Comparison of ENCODE assay signal across 12 mouse cellular contexts in the genomic region with DNA sequence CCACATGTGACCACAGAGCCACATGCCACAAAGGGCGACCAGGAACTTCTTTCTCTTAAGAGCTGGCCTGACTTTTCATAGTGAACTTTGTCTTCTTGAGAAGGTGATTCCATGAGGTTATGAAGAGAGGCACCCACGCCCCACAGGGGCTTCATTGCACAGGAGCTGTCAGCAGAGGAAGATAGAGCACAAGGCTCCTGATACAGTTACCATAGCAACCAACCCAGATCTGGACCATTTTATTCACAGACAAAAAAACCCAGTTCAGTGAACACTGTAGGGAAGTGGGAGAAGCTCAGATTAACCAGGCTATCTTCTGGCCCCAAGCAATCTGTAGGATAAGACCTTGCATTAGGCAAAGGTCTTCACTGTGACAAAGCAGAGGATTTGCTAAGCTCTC.
A peak's percentile ranks its signal among the peaks of the same experiment; 100 is the strongest.
DNase-seq lines count a peak whose midpoint lies in the region; ATAC-seq lines count a peak whose summit lies in the region.
"Had no signal": no experiment of that assay in that cellular context is flagged by ENCODE, and none has a peak within 500 bp of the region (broad histone marks: within the 10 kb centered on the region; RNA-seq: fewer than 3 reads in every experiment).

No protein-coding gene starts in this region.

- peak; percentile 83 for ATAC-seq in frontal cortex, adult (ENCODE audit: low TSS enrichment)
- ATAC-seq: intestine, embryonic 15.5 days had no signal

- no peak for DNase-seq in frontal cortex, postnatal 25 days (ENCODE audit: low spot score in 2 of 2)
- peak; percentile 18 to 27 for DNase-seq in left cerebral cortex, postnatal 14 days (ENCODE audit: low spot score in 2 of 2)
- no peak for DNase-seq in left cerebral cortex, adult 11 months (ENCODE audit: low spot score)
- peak; percentile 60 for DNase-seq in brain, adult 2 months (ENCODE audit: low read depth, low spot score)
- peak; percentile 4 for DNase-seq in mesoderm, embryonic 11.5 days (ENCODE audit: low read depth, low spot score)
- no peak for DNase-seq in embryo, embryonic 10.5 days (ENCODE audit: low spot score)
- DNase-seq: adrenal gland, postnatal 36 days; cerebellum, adult 9-11 months; kidney, adult 9 months; kidney, postnatal 25 days had no signal

- intact Hi-C loops in left cerebral cortex, postnatal 14 days (cut with DNase I), result loop anchor here (10.0 kb wide), 1 partner anchor 463 kb away; no protein-coding TSS in a partner anchor

Comparison
In these comparisons a context has a peak if more than half of its experiments do, and no peak if none do; other contexts are left out.
1. DNase-seq: peak in left cerebral cortex, postnatal 14 days (2 of 2), brain, adult 2 months (single experiment) and mesoderm, embryonic 11.5 days (single experiment); none in frontal cortex, postnatal 25 days (0 of 2), left cerebral cortex, adult 11 months (single experiment) and embryo, embryonic 10.5 days (single experiment).